Mouse (Mus musculus) forebrain, embryonic 11.5 days (tissue): ENCODE measurements at regions not wholly inside any gene's neighbourhood (a gene's known extent, or its start where the extent isn't known, plus 50 kb on each side); places are given as distances from the start of the nearest gene placed in this dataset.
A peak's percentile ranks its signal among the peaks of the same experiment; 100 is the strongest.
"Not testable (repeated sequence)": the region's sequence is repeated elsewhere in the genome, so short reads cannot be mapped to it uniquely, and the experiment has no call there.

Source experiments
- ATAC-seq: fragments of 200-750 bp; cut with Nextera tagmentation; replicated peaks from 2 replicates; pipeline ENCODE4 v1.8.0; 2017; ENCODE audit warnings: moderate TSS enrichment; ENCODE audit not compliant: low FRiP score
- DNase-seq: peaks from one replicate; pipeline ENCODE4 v3.0.0-alpha.2; 2017; ENCODE audit warnings: low spot score
- H3K27ac ChIP-seq: fragments of 300-500 bp; sonication (generic); 2 replicates; pipeline ENCODE4 v1.5.1; 2014; ENCODE audit warnings: low read depth, low read length
- H3K27me3 ChIP-seq: fragments of 300-500 bp; sonication (generic); 2 replicates; pipeline ENCODE4 v1.6.1; 2014; ENCODE audit warnings: mild to moderate bottlenecking, low read length, mixed read lengths; ENCODE audit not compliant: control insufficient read depth, insufficient read depth
- H3K36me3 ChIP-seq: fragments of 300-500 bp; sonication (generic); 2 replicates; pipeline ENCODE4 v1.6.1; 2014; ENCODE audit warnings: mild to moderate bottlenecking, low read length, moderate library complexity, mixed read lengths; ENCODE audit not compliant: control insufficient read depth, insufficient read depth
- H3K4me1 ChIP-seq: fragments of 300-500 bp; sonication (generic); replicated peaks from 2 replicates; pipeline ENCODE4 v1.6.1; 2014; ENCODE audit warnings: low read length, mixed read lengths; ENCODE audit not compliant: control insufficient read depth, insufficient read depth
- H3K4me2 ChIP-seq: fragments of 300-500 bp; sonication (generic); 2 replicates; pipeline ENCODE4 v1.6.1; 2014; ENCODE audit warnings: low read depth, mild to moderate bottlenecking, low read length, moderate library complexity, mixed read lengths; ENCODE audit not compliant: severe bottlenecking
- H3K4me3 ChIP-seq: fragments of 300-500 bp; sonication (generic); 2 replicates; pipeline ENCODE4 v1.5.1; 2014; ENCODE audit warnings: low read depth, low read length
- H3K9ac ChIP-seq: fragments of 300-500 bp; sonication (generic); 2 replicates; pipeline ENCODE4 v1.6.1; 2014; ENCODE audit warnings: low read length
- H3K9me3 ChIP-seq: fragments of 300-500 bp; sonication (generic); 2 replicates; pipeline ENCODE4 v1.6.1; 2016; ENCODE audit warnings: low read length, mixed read lengths; ENCODE audit not compliant: control insufficient read depth
- WGBS: fragments of 180-500 bp; shearing (Covaris S2); extraction: QIAGEN DNeasy Blood & Tissue Kit; methylation state at CpG from one replicate; pipeline ENCODE4 v1.1.7; 2014; 5-methylcytosine and 5-hydroxymethylcytosine counted together

- no peak for ATAC-seq
- no peak for DNase-seq
These were observed 713.9 kb upstream of the Tex47 start for GRCm38 (mm10) chr5:6590058-6590457.

GRCm38 (mm10) chr5:6611151-6611550 is 692.8 kb upstream of the Tex47 start:
- H3K27me3 ChIP-seq, H3K36me3 ChIP-seq: not testable (repeated sequence)

More at GRCm38 (mm10) chr5:6590058-6590457, 713.9 kb upstream of the Tex47 start:
- Histone ChIP-seq H3K4me1 (no peaks in the 10 kb centered on the region), H3K27ac (no peak overlapping the region), H3K4me3 (no peak overlapping the region), H3K27me3 (no peaks in the 10 kb centered on the region), H3K9ac (no peak overlapping the region), H3K4me2 (no peak overlapping the region), H3K9me3 (no peaks in the 10 kb centered on the region), H3K36me3 (no peaks in the 10 kb centered on the region)
- WGBS, result 84% methylated on average over 4 of the region's 4 CpGs

GRCm38 (mm10) chr5:6644869-6645268 is 659.0 kb upstream of the Tex47 start:
- DNase-seq (no peak), ATAC-seq (0 out of 2 replicates have a peak, but pooled peaks have one; percentile 36)
- Histone ChIP-seq H3K36me3 (no peaks in the 10 kb centered on the region), H3K4me2 (no peak overlapping the region), H3K9me3 (no peaks in the 10 kb centered on the region), H3K4me3 (no peak overlapping the region), H3K9ac (no peak overlapping the region), H3K27me3 (no peaks in the 10 kb centered on the region), H3K27ac (no peak overlapping the region), H3K4me1 (no peaks in the 10 kb centered on the region)
- WGBS, result 55% methylated on average over 3 of the region's 3 CpGs

More at GRCm38 (mm10) chr5:6611151-6611550, 692.8 kb upstream of the Tex47 start:
- H3K9ac ChIP-seq, DNase-seq, H3K9me3 ChIP-seq, H3K4me3 ChIP-seq, H3K4me2 ChIP-seq, H3K27ac ChIP-seq, ATAC-seq, H3K4me1 ChIP-seq: not testable (repeated sequence)
- WGBS, result 82% methylated on average over 3 of the region's 3 CpGs

- H3K4me1 ChIP-seq, H3K27ac ChIP-seq, ATAC-seq, H3K36me3 ChIP-seq, H3K4me2 ChIP-seq, DNase-seq, H3K4me3 ChIP-seq, H3K9ac ChIP-seq, H3K9me3 ChIP-seq, H3K27me3 ChIP-seq: not testable (repeated sequence)
- WGBS, result 35% methylated on average over 3 of the region's 3 CpGs
These were observed 627.7 kb upstream of the Tex47 start for GRCm38 (mm10) chr5:6676211-6676610.

- no peaks in the 10 kb centered on the region for H3K27me3 ChIP-seq
- no peak overlapping the region for H3K4me2 ChIP-seq
- H3K4me3 ChIP-seq, result no peak overlapping the region
- ATAC-seq (no peak), DNase-seq (no peak)
- 71% methylated on average over 4 of the region's 4 CpGs for WGBS
- no peaks in the 10 kb centered on the region for H3K9me3 ChIP-seq
- no peaks in the 10 kb centered on the region for H3K36me3 ChIP-seq
- H3K9ac ChIP-seq, result no peak overlapping the region
- H3K27ac ChIP-seq, result no peak overlapping the region
- H3K4me1 ChIP-seq, result no peaks in the 10 kb centered on the region
These were observed 594.1 kb upstream of the Tex47 start for GRCm38 (mm10) chr5:6709668-6710309.

- no peak overlapping the region for H3K9ac ChIP-seq
- WGBS, result 79% methylated on average over 1 of the region's 1 CpGs
- no peak overlapping the region for H3K4me3 ChIP-seq
- no peaks in the 10 kb centered on the region for H3K36me3 ChIP-seq
- ATAC-seq, result peak; percentile 51; the same call in 1 of the 2 replicates
- no peaks in the 10 kb centered on the region for H3K27me3 ChIP-seq
- no peak overlapping the region for H3K4me2 ChIP-seq
- H3K4me1 ChIP-seq, result no peaks in the 10 kb centered on the region
- no peak for DNase-seq
- H3K27ac ChIP-seq, result no peak overlapping the region
- no peaks in the 10 kb centered on the region for H3K9me3 ChIP-seq
These were observed 587.7 kb upstream of the Tex47 start for GRCm38 (mm10) chr5:6716179-6716578.

- no peak overlapping the region for H3K9ac ChIP-seq
- no peaks in the 10 kb centered on the region for H3K9me3 ChIP-seq
- DNase-seq (no peak), ATAC-seq (no peak)
- H3K4me3 ChIP-seq, result no peak overlapping the region
- H3K4me2 ChIP-seq, result no peak overlapping the region
- no peaks in the 10 kb centered on the region for H3K36me3 ChIP-seq
- WGBS, result 83% methylated on average over 1 of the region's 1 CpGs
- no peak overlapping the region for H3K27ac ChIP-seq
- H3K4me1 ChIP-seq, result no peaks in the 10 kb centered on the region
- no peaks in the 10 kb centered on the region for H3K27me3 ChIP-seq
These were observed 587.3 kb upstream of the Tex47 start for GRCm38 (mm10) chr5:6716630-6717029.
